Mouse (Mus musculus) ES-Bruce4 (cell line): ENCODE results near the gene Rnf135.

Source experiments
- CTCF ChIP-seq: IDR thresholded peaks from one replicate; pipeline ENCODE4 v1.8.1; 2011; ENCODE audit warnings: low read depth, low read length
- EP300 ChIP-seq: IDR thresholded peaks from 2 replicates; pipeline ENCODE4 v1.6.1; 2011; ENCODE audit warnings: low read depth, low read length; ENCODE audit not compliant: insufficient read depth
- POLR2A ChIP-seq: IDR thresholded peaks from one replicate; pipeline ENCODE4 v1.8.1; 2011; ENCODE audit warnings: low read length; ENCODE audit not compliant: insufficient read depth

GRCm38 (mm10) chr11:80184531-80185071, 950 bp downstream of the Rnf135 start:
- TF ChIP-seq EP300 (no peak), CTCF (no peak), POLR2A (no peak)
